Comparison of ENCODE assay signal across 8 mouse cellular contexts in genomic region chr2:156257051-156257450, GRCm38 (mm10). TPM values are rescaled to one million over a fixed set of nuclear protein-coding genes. Genes with fewer than 3 reads are reported as not detected.
DNase-seq lines count a peak whose midpoint lies in the region; ATAC-seq and TF ChIP-seq lines count a peak whose summit lies in the region.
"Had no signal": no experiment of that assay in that cellular context is flagged by ENCODE, and none has a peak within 500 bp of the region (broad histone marks: within the 10 kb centered on the region; RNA-seq: fewer than 3 reads in every experiment).

No protein-coding gene starts in this region.

- H3K27me3 ChIP-seq in spleen, adult 2 months (ENCODE audit: control insufficient read depth, insufficient read depth, low read length) = no peaks in the 10 kb centered on the region
- H3K27me3 ChIP-seq in embryonic facial prominence, embryonic 10.5 days (replicated peaks; ENCODE audit: low read depth, poor library complexity, severe bottlenecking) = no peaks in the 10 kb centered on the region
- no peaks in the 10 kb centered on the region for H3K27me3 ChIP-seq in midbrain, embryonic 16.5 days (ENCODE audit: control insufficient read depth, insufficient read depth, low read depth, low read length)
- H3K27me3 ChIP-seq: neural tube, embryonic 12.5 days had no signal

- 18% methylated on average over 2 of the region's 2 CpGs for WGBS in spleen, adult 2 months
- 39% methylated on average over 2 of the region's 2 CpGs for WGBS in embryonic facial prominence, embryonic 10.5 days
- WGBS in midbrain, embryonic 16.5 days = 64% methylated on average over 2 of the region's 2 CpGs

- H3K27ac ChIP-seq in spleen, adult 2 months (ENCODE audit: insufficient read depth, low read length) = peak overlapping the region; percentile 10; the same call in 1 of the 2 replicates
- H3K27ac ChIP-seq in embryonic facial prominence, embryonic 10.5 days (replicated peaks) = peak overlapping the region; percentile 24; the same call in 1 of the 2 replicates
- H3K27ac ChIP-seq in midbrain, embryonic 16.5 days (ENCODE audit: low read length) = 0 out of 2 replicates have a peak overlapping the region, but pooled peaks have one; percentile 30
- H3K27ac ChIP-seq: neural tube, embryonic 12.5 days had no signal

- no peak for TF ChIP-seq CTCF in spleen, adult 2 months (IDR thresholded peaks at IDR 0.05; ENCODE audit: extremely low read depth, insufficient read depth, insufficient read length, insufficient replicate concordance)

- peaks cover 9% of the 10 kb centered on the region for H3K4me1 ChIP-seq in spleen, adult 2 months (ENCODE audit: control insufficient read depth, insufficient read depth, insufficient read length)
- H3K4me1 ChIP-seq in embryonic facial prominence, embryonic 10.5 days = peaks cover 11% of the 10 kb centered on the region
- H3K4me1 ChIP-seq in midbrain, embryonic 16.5 days (ENCODE audit: control insufficient read depth, insufficient read depth, low read length) = no peaks in the 10 kb centered on the region

- DNase-seq in spleen, adult 2 months (ENCODE audit: low read depth in 1 of 2, low spot score in 2 of 2) = peak in 1 of 2 experiments; percentile 25
- no peak for DNase-seq in spleen, adult 12 weeks (ENCODE audit: low spot score)
- peak; percentile 21 for DNase-seq in embryonic facial prominence, embryonic 10.5 days (ENCODE audit: low spot score)
- DNase-seq in left cerebral cortex, postnatal 14 days (ENCODE audit: low spot score in 2 of 2) = peak; percentile 66 to 77
- DNase-seq in urinary bladder, postnatal 14 days (ENCODE audit: low spot score) = no peak

- H3K36me3 ChIP-seq in spleen, adult 2 months (ENCODE audit: control insufficient read depth, insufficient read depth, low read length) = peaks cover 7% of the 10 kb centered on the region
- peaks cover 97% of the 10 kb centered on the region for H3K36me3 ChIP-seq in embryonic facial prominence, embryonic 10.5 days (replicated peaks)
- H3K36me3 ChIP-seq in midbrain, embryonic 16.5 days (ENCODE audit: control insufficient read depth, insufficient read depth, low read length) = peaks cover 24% of the 10 kb centered on the region

- TF ChIP-seq POLR2A in spleen, adult 2 months (IDR thresholded peaks at IDR 0.05; ENCODE audit: low read depth, low read length) = no peak

- no peaks in the 10 kb centered on the region for H3K9me3 ChIP-seq in embryonic facial prominence, embryonic 10.5 days
- H3K9me3 ChIP-seq in midbrain, embryonic 16.5 days (replicated peaks; ENCODE audit: control insufficient read depth, low read length, poor library complexity, severe bottlenecking) = no peaks in the 10 kb centered on the region
- H3K9me3 ChIP-seq: neural tube, embryonic 12.5 days had no signal

- H3K4me3 ChIP-seq in spleen, adult 2 months (ENCODE audit: extremely low read depth, insufficient read depth, insufficient read length) = no peak overlapping the region
- H3K4me3 ChIP-seq in embryonic facial prominence, embryonic 10.5 days = no peak overlapping the region
- H3K4me3 ChIP-seq in midbrain, embryonic 16.5 days (ENCODE audit: low read depth, low read length) = no peak overlapping the region
- H3K4me3 ChIP-seq: neural tube, embryonic 12.5 days had no signal

- no peak overlapping the region for H3K9ac ChIP-seq in midbrain, embryonic 16.5 days (ENCODE audit: low read depth, low read length)
- H3K9ac ChIP-seq: neural tube, embryonic 12.5 days had no signal

- intact Hi-C loops in left cerebral cortex, postnatal 14 days (cut with DNase I) = loop anchor here (5.0 kb wide), 1 partner anchor 60 kb away; the partner anchor contains the start of gene Phf20

- peak; percentile 25 to 69; a peak in 2 of 4 replicates for ATAC-seq in hematopoietic stem cell, adult 5-6 weeks (replicated peaks in 1 of 2; ENCODE audit: insufficient read depth in 1 of 2, low FRiP score in 2 of 2, low TSS enrichment in 1 of 2, low read depth in 1 of 2, poor library complexity in 2 of 2, severe bottlenecking in 2 of 2)
- ATAC-seq in midbrain, embryonic 16.5 days = no peak

- no peak overlapping the region for H3K4me2 ChIP-seq in midbrain, embryonic 16.5 days (ENCODE audit: low read length)
- H3K4me2 ChIP-seq: neural tube, embryonic 12.5 days had no signal

RNA-seq across cellular contexts. Expression of gene Cnbd2, which starts 55.0 kb away (rescaled TPM):
- 2.0 and 2.2 TPM in 2 replicates for polyA plus RNA-seq in spleen, adult 2 months (2012; rRNA removed)
- 2.8 and 3.3 TPM in 2 replicates for polyA plus RNA-seq in embryonic facial prominence, embryonic 10.5 days (2016; fragmentation: Nextera tagmentation; extraction: Ambion mirVana)
- 3.8 and 10.5 TPM in 2 replicates for total RNA-seq in hematopoietic stem cell, adult 5-6 weeks (2017)
- total RNA-seq in left cerebral cortex, postnatal 14 days (2021) = 1 to 10 TPM; 3.3 to 5.5 TPM
- polyA plus RNA-seq in midbrain, embryonic 16.5 days (2015; fragmentation: Nextera tagmentation; extraction: Ambion mirVana) = 5.9 and 7.0 TPM in 2 replicates

RNA-seq across cellular contexts. Expression of gene Scand1, which starts 55.5 kb away (rescaled TPM):
- 167 and 366 TPM in 2 replicates for polyA plus RNA-seq in spleen, adult 2 months (2012; rRNA removed)
- 54.9 and 60.2 TPM in 2 replicates for polyA plus RNA-seq in embryonic facial prominence, embryonic 10.5 days (2016; fragmentation: Nextera tagmentation; extraction: Ambion mirVana)
- total RNA-seq in hematopoietic stem cell, adult 5-6 weeks (2017) = 20.2 and 27.3 TPM in 2 replicates
- total RNA-seq in left cerebral cortex, postnatal 14 days (2021) = 100 to 1,000 TPM in 1 of 2 experiments, 10 to 100 TPM in 1; 87.8 to 113 TPM
- 79.3 and 82.1 TPM in 2 replicates for polyA plus RNA-seq in midbrain, embryonic 16.5 days (2015; fragmentation: Nextera tagmentation; extraction: Ambion mirVana)

Comparison
In these comparisons a context has a peak if more than half of its experiments do, and no peak if none do; other contexts are left out.
1. DNase-seq: peak in embryonic facial prominence, embryonic 10.5 days (single experiment) and left cerebral cortex, postnatal 14 days (2 of 2); none in spleen, adult 12 weeks (single experiment) and urinary bladder, postnatal 14 days (single experiment).
2. Peak in every context shown above with its lines, with median percentiles within 50 percentile points of each other: H3K27ac ChIP-seq.